Mouse (Mus musculus): Measurements from ENCODE around the gene Kalrn.

Kalrn gene

DNA sequence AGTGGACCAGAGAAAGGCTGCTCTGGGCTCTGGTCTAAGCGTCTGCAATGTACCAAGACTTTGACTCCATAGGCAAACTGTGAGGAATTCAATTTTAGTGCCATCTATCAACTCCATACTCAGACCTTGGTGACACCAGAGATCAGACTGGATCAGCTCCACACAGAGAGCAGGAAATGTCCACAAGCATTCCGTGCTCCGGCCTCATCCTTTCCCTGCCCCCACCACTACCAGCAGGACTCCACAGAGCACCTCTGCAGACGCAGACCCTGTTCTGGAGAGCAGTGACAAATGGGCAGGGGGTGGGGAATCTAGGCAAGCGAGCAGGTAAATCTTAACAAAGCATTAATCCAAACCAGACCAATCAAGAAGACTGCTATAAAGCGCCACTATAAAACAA lies 15.4 kb downstream of the Kalrn start:
- in situ Hi-C loops (cut with MboI) = no loop called here

DNA sequence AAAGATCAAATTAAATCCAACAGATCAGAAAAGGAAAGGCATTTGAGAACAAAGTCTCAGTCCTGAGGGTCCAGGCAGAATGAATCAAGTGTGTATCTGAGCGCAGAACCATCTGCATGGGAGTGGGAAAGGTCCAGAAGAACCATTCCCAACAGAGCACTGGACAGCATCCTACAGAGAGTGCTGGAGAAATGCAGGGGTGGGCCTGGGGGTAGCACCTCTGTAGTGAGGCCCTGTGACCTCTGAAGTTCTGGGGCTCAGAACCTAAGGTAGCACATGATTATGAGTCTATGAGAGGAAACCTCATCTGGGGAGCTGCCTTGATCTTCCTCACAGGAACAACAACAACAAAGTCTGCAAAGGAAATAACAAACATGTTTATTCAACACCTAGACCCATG lies 20.6 kb downstream of the Kalrn start:
- in situ Hi-C loops (cut with MboI) = no loop called here

DNA sequence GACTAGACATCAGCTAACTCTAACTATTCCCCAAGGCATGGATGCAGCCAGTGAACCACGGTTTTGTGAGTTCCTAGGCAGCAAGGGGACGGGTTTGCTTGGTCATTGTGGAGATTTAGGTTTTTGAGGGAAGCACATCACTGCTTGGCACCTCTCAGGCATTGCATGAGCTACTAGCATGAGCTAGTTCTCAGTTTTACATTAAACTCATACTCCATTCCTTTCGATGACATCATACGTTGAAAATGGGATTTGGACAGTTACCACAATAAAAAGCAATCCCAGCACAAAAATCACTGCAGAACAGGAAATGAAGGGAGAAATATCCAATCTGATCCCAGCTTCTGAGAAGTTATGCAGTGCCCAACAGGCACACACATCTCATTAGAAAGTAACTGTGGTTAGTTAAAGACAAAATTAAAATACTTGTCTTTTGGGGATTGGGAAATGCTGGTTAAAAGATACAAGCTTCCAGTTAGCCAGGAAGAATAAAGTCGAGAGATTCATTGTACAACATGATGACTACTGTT lies 23.8 kb downstream of the Kalrn start:
- in situ Hi-C loops (cut with MboI) = no loop called here

DNA sequence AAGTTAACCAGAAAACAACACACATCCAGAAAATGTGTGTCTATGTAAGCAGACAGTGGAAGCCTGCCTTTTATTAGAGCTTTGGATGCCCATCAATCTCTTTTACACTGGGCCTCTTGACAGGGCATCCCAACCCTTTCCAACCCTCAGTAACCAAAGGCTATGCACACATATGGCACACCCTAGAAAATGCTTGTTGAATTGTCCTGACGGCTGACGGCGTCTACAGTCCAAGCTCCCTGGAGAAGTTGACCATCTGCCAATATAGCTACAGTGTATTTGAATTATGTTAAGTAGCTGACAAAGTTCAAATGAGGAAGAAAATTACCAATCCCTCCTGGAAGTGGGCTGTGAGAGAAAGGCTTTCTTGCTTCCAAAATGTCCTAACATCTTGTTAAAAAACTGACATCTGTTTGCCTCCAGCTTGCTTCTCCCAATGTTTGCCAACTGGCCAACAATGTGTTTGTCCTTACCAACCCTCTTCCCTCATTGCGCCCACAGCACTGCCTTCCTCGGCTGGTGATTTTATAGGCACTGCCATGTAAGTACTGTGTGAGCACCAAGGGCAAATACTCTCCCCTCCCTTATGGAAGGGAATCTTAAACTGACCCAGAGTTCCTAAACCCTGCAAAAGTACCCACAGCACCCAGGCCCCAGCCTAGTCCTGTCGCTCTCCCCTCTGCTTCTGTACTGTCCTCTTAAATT lies 26.4 kb downstream of the Kalrn start:
- in situ Hi-C loops (cut with MboI) = no loop called here

DNA sequence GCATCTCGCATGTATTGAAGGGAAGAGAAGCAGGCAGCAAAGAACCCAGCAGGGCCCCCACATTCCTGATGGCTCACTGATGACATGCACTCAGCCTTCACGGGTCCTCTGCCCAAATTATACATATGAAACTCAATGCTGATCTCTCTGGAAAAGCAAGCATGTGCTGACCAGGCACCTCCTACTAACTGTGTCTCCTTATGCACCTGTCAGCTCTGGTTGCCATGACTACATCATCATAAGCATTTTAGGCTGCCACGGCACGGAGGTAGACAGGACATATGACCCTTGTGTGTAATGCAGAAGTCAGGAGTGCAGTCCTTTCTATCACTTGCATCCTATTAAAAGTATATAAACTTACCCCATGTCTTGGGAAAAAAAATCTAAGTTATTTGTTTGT lies 29.6 kb downstream of the Kalrn start:
- in situ Hi-C loops (cut with MboI) = no loop called here

DNA sequence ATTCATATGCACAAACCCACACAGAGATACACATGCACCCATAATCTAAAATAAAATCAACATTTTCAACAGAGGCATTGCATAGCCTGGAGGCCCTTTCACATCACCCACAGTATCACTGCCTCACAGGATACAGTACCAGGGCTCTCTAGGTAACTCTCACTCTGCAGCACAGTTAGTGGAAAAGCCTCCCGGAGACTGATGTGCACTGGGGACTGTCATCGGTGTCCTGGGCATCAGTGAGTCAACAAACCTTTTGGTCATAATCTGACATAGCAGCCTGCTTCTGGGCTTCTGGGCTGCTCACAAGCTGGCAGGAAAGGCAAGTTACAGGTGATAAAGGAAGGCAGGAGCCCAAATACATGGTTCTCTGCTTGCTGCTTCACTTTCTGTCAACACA lies 31.0 kb downstream of the Kalrn start:
- in situ Hi-C loops (cut with MboI) = no loop called here

DNA sequence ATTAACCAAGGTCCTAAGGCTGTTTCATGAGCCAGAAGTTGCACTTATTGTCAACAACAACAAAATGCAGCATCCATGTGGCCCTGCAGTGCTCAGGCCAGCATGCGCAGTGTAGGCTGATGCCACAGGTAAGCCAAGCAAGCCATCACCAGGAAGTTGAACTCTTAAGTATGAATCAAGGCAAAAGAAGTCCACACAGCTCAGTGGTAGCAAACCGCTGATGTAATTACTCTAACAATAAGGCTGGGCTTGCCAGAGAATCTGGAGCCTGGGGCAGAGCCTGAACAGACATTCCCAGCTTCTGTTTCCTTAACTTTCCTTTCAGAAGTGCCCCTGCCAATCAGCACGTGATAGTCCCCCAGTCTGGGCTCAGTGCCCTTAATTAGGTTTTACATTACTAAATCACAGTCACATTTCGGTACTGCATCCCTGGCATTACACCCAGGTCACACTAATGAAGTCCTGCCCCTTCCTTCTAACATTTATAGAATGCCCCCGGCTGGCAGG lies 34.6 kb downstream of the Kalrn start:
- in situ Hi-C loops (cut with MboI) = no loop called here

DNA sequence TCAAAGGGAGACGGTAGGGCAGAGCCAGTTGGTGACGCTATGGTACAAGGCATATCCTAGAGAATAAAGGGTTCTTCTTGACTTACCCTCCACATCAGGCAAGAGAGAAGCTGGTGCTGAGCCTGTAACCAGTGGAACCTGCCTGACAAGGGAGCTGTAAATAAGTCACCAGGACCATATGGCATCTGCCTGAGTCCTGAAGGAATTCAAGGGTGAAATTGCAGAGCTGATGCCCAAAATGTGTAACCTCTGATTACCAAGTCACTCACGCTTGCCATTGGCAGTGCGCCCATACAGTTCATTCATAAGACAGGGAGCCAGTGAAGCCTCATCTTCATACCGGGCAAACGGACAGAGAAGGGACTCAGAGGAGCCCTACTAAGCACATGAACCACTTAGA lies 37.0 kb downstream of the Kalrn start:
- in situ Hi-C loops (cut with MboI) = no loop called here

DNA sequence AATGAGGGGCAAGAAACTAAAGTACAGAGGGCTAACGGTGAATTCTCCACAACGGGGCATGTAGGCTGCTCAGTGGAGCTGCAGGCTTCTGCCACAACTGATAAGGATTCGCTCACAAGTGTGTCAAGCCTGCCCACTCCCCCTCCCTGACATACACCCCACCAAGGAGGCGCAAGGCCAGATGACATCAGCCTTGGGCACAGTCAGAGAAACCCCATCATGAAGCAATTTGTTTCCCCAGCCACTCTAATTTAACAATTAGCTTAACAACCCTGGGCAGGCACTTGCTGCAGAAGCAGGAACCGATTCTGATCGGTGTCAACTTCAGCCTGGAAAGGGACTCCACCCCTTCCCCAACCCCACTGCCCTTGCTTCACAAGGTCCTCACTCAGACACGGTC lies 38.2 kb downstream of the Kalrn start:
- in situ Hi-C loops (cut with MboI) = no loop called here

DNA sequence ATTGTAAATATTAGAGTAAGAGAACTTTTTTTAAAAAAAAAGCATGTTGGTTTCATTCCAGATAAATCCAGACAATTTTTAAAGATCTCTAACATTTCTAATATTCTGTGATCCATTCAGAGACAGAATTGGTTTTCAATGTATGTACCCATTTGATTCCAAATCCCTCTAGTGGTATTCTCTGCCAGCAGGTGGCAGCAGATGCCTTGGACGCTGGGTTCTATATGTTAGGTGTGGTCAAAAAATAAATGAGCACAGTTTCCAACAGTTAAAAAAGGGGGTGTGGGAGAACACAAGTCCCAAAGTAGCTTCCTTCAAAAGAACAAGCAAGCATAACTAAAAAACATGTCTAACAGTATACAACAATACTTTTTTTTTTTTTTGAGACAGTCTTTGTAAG lies 41.8 kb downstream of the Kalrn start:
- in situ Hi-C loops (cut with MboI) = no loop called here

DNA sequence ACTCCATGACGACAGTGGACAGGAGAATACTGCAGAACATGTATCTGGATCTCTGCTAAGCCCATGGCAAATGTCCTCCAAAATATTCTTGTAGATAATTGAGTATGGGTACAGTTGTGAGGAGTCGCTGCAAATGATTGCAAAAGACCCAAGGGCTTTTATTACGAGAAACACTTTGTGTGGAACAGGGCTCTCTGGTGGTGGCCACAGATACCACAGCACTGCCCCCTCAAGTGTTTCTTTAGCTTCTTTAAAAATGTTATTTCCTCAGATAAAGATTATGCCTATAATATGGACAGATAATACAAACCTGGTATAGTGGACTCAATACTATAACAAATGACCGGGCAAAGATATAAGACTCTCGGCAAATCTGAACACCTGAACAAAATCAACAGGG lies 43.3 kb downstream of the Kalrn start:
- in situ Hi-C loops (cut with MboI) = no loop called here

DNA sequence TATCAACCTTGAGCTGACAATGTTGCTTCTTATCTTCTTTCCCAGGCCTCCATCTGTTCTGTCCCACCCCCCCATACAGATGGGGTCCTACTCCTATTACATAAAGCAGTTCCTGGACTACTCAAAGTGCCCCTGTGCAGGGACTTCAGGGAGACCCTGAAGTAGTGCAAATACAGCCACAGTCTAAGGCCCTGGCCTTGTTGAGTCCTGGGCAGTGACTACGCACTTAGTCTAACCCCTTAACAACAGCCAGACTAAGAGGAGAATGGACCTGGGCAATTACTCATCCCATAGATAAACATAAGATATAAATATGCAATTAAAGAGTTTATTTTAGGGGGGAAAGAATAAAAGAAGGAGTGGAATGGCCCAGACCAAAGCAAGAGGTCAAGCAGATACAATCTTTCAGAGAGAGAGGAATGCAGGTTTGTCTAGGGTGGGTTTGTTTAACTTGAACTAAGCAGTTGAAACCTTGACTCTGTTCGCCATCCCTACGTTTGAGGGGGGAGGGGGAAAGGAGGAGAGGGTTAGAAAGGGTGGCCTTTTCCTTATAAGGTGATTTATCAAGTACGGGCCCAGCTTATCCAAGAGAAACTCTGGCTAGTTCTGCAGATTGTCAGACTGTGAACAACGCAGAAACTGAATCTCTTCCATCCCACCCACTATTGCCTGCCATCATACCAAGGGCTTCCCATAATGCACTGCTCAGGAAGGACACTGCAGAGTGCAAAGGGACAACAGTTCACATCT lies 44.9 kb downstream of the Kalrn start:
- in situ Hi-C loops (cut with MboI) = no loop called here

DNA sequence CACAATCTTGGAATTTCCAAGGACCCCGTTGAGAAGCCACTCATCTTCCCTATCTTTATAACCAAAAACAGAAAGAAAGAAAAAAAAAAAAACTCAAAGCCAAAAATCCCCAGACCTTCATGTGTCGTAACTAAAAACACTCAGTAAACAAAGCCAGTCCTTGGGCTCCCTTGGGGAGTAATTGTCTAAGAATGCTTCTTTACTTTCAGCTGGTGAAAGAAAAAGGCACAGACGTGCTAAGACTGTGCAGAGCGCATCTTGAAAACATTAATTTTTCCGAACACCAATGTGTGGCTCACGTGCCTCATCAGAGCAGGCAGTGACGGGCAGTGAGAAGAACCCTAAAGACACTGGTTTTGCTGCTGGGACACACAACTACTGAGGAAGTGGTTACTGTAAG lies 47.0 kb downstream of the Kalrn start:
- in situ Hi-C loops (cut with MboI) = no loop called here

DNA sequence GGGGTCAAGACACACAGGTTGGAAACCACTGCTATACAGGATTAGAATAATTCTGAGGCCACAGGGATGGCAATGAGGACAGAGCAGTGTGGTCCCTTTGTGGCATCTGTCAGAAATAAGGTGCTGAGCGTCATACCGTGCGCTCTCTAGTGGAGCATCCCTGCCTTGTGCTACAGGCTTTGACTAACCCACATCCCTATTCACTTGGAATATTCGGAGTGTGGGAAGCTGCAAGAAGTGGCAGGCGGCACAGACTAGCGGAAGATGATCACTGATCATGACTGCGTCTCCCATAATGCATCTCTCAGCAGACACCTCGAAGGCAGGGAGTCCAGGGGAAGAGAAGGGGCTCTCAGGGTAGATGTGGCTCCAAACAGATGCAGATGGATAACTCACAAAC lies 47.5 kb downstream of the Kalrn start:
- in situ Hi-C loops (cut with MboI) = no loop called here

DNA sequence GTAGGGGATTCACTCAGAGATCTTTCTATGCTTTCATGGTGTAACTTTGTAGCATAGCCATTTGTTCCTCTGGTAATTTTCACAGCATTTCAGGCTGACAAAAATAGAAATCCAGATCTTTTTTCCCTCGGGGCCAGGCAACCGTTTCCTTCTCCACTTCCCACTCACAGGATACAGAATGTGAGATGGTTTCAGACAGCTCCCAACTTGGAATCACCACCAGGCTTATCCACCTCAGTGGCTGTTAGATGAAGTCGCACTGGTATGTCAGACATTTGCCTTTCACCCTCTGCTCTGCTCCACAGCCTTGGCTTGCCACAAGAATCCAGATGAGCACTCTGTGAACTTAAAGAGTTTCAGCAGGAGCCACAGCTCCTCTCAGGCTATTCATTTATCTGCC lies 48.1 kb downstream of the Kalrn start:
- in situ Hi-C loops (cut with MboI) = no loop called here

DNA sequence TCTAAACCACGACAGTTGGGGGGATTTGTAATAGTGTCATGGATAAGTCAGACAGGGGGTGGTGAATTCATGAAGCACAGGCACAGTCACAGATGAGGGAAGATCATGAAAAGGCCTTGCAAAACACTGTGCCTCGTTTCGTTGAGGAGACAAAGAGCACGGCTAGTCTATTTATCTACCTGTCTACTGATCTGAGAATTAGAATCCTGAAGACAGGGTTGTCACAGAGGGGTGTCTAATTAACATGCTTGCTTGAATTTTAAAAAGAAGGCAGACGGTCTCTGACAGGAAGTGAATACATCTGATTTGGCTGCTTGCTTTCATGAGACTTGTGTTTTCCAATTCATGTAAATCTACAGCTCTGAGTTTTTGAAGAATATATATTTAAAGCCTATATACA lies 52.3 kb downstream of the Kalrn start:
- in situ Hi-C loops (cut with MboI) = no loop called here

DNA sequence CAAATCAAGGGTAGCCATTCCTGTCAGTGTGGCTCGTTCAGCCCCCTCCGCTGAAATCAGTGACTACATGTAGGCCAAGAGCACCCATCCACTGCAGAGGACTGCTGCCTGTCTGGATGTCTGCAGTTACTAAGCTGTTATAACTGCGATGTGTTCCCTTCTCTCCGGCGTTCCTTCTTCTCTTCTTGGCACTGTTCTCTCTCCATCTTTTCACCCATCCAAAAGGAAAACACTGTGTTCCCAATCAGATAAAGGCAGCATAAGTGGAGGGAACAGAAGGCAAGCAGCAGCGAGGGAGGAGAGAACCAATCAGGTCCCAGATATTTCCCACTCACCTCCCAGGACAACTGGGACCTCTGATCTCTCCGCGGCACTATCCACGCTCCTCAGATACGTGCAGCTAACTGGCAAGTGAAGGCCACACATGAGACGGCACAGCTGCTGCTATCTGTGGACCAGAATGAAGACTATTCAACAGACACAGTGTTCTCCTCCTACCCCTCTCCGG lies 56.4 kb downstream of the Kalrn start:
- in situ Hi-C loops (cut with MboI) = no loop called here

DNA sequence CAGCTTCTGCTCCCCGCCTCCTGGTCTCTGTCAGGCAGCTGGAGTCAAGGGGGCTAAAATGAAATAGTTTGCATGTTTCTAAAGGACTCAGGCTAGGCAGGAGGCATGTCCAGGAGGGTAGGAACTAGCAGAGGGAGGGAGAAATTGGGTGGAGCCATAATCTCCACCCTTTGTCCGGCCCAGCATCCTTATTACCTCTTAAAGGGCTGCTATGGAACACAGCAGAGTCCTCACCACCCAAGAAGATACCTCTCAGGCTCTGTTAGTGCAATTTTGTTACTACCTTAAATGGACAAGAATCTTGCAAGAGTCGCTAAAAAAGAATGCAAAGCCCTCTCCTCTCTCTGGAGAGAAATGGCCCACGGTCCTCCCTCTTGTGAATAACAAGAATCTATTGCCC lies 57.8 kb downstream of the Kalrn start:
- in situ Hi-C loops (cut with MboI) = no loop called here

DNA sequence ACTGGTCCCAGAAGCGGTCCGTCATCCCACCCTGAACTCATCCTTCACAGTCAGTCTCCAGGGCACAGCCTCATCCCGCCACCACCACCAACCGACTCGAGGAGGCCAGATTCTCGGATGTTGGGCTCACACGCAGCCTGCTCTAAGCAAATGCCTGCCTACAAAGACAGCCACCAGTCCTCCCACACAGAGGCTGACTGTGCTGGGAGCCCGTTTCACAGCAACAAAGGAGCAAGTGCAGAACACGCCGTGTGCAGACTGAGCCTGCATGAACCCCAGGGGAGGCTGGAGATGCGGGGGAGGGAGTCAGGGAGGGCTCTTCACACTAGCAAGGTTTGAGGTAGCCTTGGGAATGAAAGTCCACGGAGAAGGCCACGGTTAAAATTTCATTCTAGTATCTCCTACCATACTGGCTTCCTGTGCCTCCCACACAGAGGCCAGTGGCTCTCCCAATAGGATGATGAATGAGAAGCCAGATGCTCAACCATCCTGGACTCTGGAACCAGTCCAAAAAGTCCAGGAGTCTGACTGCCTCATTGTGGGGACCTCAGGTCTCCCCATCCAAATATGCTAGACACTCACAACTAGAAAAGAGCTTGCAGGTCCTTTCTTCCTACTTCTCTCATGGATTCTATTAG lies 59.3 kb downstream of the Kalrn start:
- in situ Hi-C loops (cut with MboI) = no loop called here

DNA sequence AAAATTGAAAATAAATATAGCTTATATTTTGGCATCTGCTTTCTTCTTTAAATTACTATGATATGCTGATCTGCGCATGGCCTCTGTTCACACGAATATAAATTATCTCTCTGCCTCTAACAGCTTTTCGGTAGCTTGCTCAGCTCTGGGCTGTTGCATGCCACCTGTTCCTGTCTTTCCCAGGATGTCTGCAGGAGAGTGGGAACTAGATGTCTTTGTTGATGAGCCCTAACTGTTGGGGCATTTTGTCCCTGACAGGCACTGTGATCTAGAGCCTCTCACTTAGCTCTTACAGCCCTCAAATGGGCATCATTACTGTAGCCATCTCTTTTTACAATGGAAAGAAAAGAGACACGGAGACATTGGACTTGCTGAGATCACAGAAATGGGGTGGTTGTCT lies 61.0 kb downstream of the Kalrn start:
- in situ Hi-C loops (cut with MboI) = no loop called here

DNA sequence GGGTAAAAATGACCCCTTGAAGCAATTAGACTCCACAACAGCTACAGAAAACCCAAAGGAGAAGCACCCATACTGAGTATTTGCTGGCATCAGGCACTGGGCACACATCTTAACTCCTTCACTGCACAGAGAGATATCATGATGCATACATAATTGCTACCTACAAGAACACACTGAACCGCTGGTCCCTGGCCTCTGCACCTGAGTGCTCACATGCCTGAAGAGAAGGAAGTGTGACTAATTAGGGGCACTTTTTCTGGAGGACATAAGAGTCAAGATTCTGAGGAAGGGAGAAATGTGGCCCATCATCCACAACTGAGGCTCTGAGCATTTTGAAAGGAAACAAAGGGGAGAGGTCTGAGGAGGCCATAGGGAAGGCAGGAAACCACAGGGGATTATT lies 65.2 kb downstream of the Kalrn start:
- in situ Hi-C loops (cut with MboI) = no loop called here

DNA sequence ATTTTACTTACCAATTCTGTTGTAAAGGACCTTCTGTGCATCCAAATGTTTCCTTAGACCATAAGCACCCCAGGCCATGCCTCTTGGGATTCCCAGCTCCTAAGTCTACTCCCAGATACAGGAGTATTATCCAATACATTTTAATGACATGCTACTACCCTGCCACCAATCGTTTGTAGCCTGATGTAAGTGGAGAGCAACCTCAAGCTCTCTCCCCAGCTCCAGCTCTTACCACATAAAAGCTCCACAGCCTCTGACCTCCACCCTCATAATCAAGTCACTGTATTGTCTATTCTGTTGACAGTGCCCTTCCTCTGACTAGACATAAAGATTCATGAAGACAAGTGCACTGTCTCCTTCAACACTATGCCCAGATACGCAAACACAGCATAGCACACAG lies 67.3 kb downstream of the Kalrn start:
- in situ Hi-C loops (cut with MboI) = no loop called here

DNA sequence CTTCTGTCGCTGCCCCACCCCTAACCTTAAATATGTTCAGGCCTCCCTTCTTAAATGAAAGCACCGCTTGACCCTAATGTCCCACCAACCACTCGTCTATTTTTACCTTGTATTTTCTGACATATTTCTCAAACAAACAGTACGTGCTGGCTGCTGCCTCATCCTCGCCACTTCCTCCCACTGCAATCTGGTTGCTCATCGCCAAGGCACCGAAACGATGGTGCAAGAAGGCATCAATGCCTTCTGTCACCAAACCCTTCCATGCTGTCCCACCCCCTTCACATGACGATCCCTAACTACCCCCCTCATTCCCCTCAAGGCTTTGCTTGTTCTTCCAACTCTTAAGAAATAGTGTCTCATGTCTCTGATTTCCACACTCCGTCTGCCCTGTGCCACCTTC lies 69.1 kb downstream of the Kalrn start:
- in situ Hi-C loops (cut with MboI) = no loop called here
